Mouse (Mus musculus) stomach, embryonic 16.5 days (tissue): ENCODE measurements at regions not wholly inside any gene's neighbourhood (a gene's known extent, or its start where the extent isn't known, plus 50 kb on each side); places are given as distances from the start of the nearest gene placed in this dataset.

ENCODE experiments used
- ATAC-seq: fragments of 200-750 bp; cut with Nextera tagmentation; 2 replicates; pipeline ENCODE4 v1.8.0; 2017; ENCODE audit warnings: moderate number of reproducible peaks, moderate TSS enrichment; ENCODE audit not compliant: insufficient read depth, low FRiP score
- H3K27ac ChIP-seq: fragments of 300-500 bp; sonication (generic); 2 replicates; pipeline ENCODE4 v1.5.1; 2014; ENCODE audit warnings: low read length
- H3K27me3 ChIP-seq: fragments of 300-500 bp; sonication (generic); 2 replicates; pipeline ENCODE4 v1.6.1; 2014; ENCODE audit warnings: low read length, control low read depth, mixed read lengths; ENCODE audit not compliant: control insufficient read depth, insufficient read depth
- H3K36me3 ChIP-seq: fragments of 300-500 bp; sonication (generic); 2 replicates; pipeline ENCODE4 v1.6.1; 2014; ENCODE audit warnings: low read length; ENCODE audit not compliant: control insufficient read depth, insufficient read depth
- H3K4me1 ChIP-seq: fragments of 300-500 bp; sonication (generic); 2 replicates; pipeline ENCODE4 v1.6.1; 2014; ENCODE audit warnings: low read length, control low read depth, mixed read lengths; ENCODE audit not compliant: control insufficient read depth, insufficient read depth
- H3K4me2 ChIP-seq: fragments of 300-500 bp; sonication (generic); 2 replicates; pipeline ENCODE4 v1.6.1; 2014; ENCODE audit warnings: low read depth, low read length, mixed read lengths
- H3K4me3 ChIP-seq: fragments of 300-500 bp; sonication (generic); replicated peaks from 2 replicates; pipeline ENCODE4 v1.5.1; 2014; ENCODE audit warnings: mild to moderate bottlenecking, low read length
- H3K9ac ChIP-seq: fragments of 300-500 bp; sonication (generic); 2 replicates; pipeline ENCODE4 v1.6.1; 2014; ENCODE audit warnings: low read length
- H3K9me3 ChIP-seq: fragments of 300-500 bp; sonication (generic); replicated peaks from 2 replicates; pipeline ENCODE4 v1.6.1; 2016; ENCODE audit warnings: low read length, control low read depth; ENCODE audit not compliant: control insufficient read depth
- WGBS: fragments of 180-500 bp; shearing (Covaris S2); extraction: QIAGEN DNeasy Blood & Tissue Kit; methylation state at CpG from one replicate; pipeline ENCODE4 v1.1.7; 2014; 5-methylcytosine and 5-hydroxymethylcytosine counted together

GRCm38 (mm10) chr6:140261813-140262212, 162.0 kb upstream of the Plekha5 start:
- no peaks in the 10 kb centered on the region for H3K4me1 ChIP-seq
- H3K4me3 ChIP-seq = no peak overlapping the region
- no peaks in the 10 kb centered on the region for H3K27me3 ChIP-seq
- 95% methylated on average over 1 of the region's 1 CpGs for WGBS
- no peak overlapping the region for H3K9ac ChIP-seq
- H3K36me3 ChIP-seq = no peaks in the 10 kb centered on the region
- H3K27ac ChIP-seq = no peak overlapping the region
- no peak overlapping the region for H3K4me2 ChIP-seq
- ATAC-seq = no peak
- H3K9me3 ChIP-seq = no peaks in the 10 kb centered on the region

- H3K9ac ChIP-seq = no peak overlapping the region
- no peak overlapping the region for H3K4me2 ChIP-seq
- no peaks in the 10 kb centered on the region for H3K9me3 ChIP-seq
- H3K36me3 ChIP-seq = no peaks in the 10 kb centered on the region
- no peak for ATAC-seq
- H3K27ac ChIP-seq = no peak overlapping the region
- no peaks in the 10 kb centered on the region for H3K4me1 ChIP-seq
- no peaks in the 10 kb centered on the region for H3K27me3 ChIP-seq
- no peak overlapping the region for H3K4me3 ChIP-seq
- 82% methylated on average over 3 of the region's 3 CpGs for WGBS
Measured at GRCm38 (mm10) chr6:140258761-140259160, 165.1 kb upstream of the Plekha5 start.

GRCm38 (mm10) chr6:140258101-140258500, 165.8 kb upstream of the Plekha5 start:
- WGBS = 91% methylated on average over 5 of the region's 5 CpGs
- ATAC-seq = no peak
- H3K4me3 ChIP-seq = no peak overlapping the region

GRCm38 (mm10) chr6:140251527-140251926, 172.3 kb upstream of the Plekha5 start:
- ATAC-seq = no peak
- Histone ChIP-seq H3K9me3 (no peaks in the 10 kb centered on the region), H3K27me3 (no peaks in the 10 kb centered on the region), H3K36me3 (no peaks in the 10 kb centered on the region), H3K4me1 (no peaks in the 10 kb centered on the region), H3K9ac (no peak overlapping the region), H3K4me2 (no peak overlapping the region), H3K27ac (no peak overlapping the region), H3K4me3 (no peak overlapping the region)
- 88% methylated on average over 4 of the region's 4 CpGs for WGBS

More at GRCm38 (mm10) chr6:140258101-140258500, 165.8 kb upstream of the Plekha5 start:
- Histone ChIP-seq H3K27me3 (no peaks in the 10 kb centered on the region), H3K36me3 (no peaks in the 10 kb centered on the region), H3K4me1 (no peaks in the 10 kb centered on the region), H3K4me2 (no peak overlapping the region), H3K9ac (no peak overlapping the region), H3K9me3 (no peaks in the 10 kb centered on the region), H3K27ac (no peak overlapping the region)

- Histone ChIP-seq H3K27ac (no peak overlapping the region), H3K4me2 (no peak overlapping the region), H3K27me3 (no peaks in the 10 kb centered on the region), H3K4me3 (no peak overlapping the region), H3K4me1 (no peaks in the 10 kb centered on the region), H3K9me3 (no peaks in the 10 kb centered on the region), H3K36me3 (no peaks in the 10 kb centered on the region), H3K9ac (no peak overlapping the region)
- 44% methylated on average over 8 of the region's 8 CpGs for WGBS
- 0 out of 2 replicates have a peak, but pooled peaks have one; percentile 37 for ATAC-seq
Measured at GRCm38 (mm10) chr6:140243411-140244151, 180.3 kb upstream of the Plekha5 start.

GRCm38 (mm10) chr6:140239356-140239755, 184.5 kb upstream of the Plekha5 start:
- WGBS = 59% methylated on average over 8 of the region's 8 CpGs
- H3K27ac ChIP-seq = no peak overlapping the region
- H3K36me3 ChIP-seq = no peaks in the 10 kb centered on the region
- no peaks in the 10 kb centered on the region for H3K27me3 ChIP-seq
- H3K9me3 ChIP-seq = no peaks in the 10 kb centered on the region
- H3K4me3 ChIP-seq = no peak overlapping the region
- no peaks in the 10 kb centered on the region for H3K4me1 ChIP-seq
- no peak for ATAC-seq
- no peak overlapping the region for H3K4me2 ChIP-seq
- no peak overlapping the region for H3K9ac ChIP-seq

GRCm38 (mm10) chr6:140231537-140231936, 190.3 kb upstream of the Plcz1 start:
- no peaks in the 10 kb centered on the region for H3K4me1 ChIP-seq
- H3K36me3 ChIP-seq = no peaks in the 10 kb centered on the region
- no peak for ATAC-seq

GRCm38 (mm10) chr6:140229295-140229694, 188.0 kb upstream of the Plcz1 start:
- Histone ChIP-seq H3K9me3 (no peaks in the 10 kb centered on the region), H3K9ac (no peak overlapping the region), H3K36me3 (no peaks in the 10 kb centered on the region), H3K4me2 (no peak overlapping the region), H3K27me3 (no peaks in the 10 kb centered on the region), H3K27ac (no peak overlapping the region), H3K4me3 (no peak overlapping the region), H3K4me1 (no peaks in the 10 kb centered on the region)
- no peak for ATAC-seq
- 47% methylated on average over 9 of the region's 9 CpGs for WGBS

More at GRCm38 (mm10) chr6:140231537-140231936, 190.3 kb upstream of the Plcz1 start:
- H3K27me3 ChIP-seq = no peaks in the 10 kb centered on the region
- no peak overlapping the region for H3K4me2 ChIP-seq
- H3K9me3 ChIP-seq = no peaks in the 10 kb centered on the region
- no peak overlapping the region for H3K27ac ChIP-seq
- H3K4me3 ChIP-seq = no peak overlapping the region
- 85% methylated on average over 4 of the region's 4 CpGs for WGBS
- no peak overlapping the region for H3K9ac ChIP-seq

GRCm38 (mm10) chr6:140228741-140229140, 187.5 kb upstream of the Plcz1 start:
- Histone ChIP-seq H3K27me3 (no peaks in the 10 kb centered on the region), H3K9me3 (no peaks in the 10 kb centered on the region), H3K9ac (no peak overlapping the region), H3K4me2 (no peak overlapping the region), H3K4me3 (no peak overlapping the region), H3K27ac (no peak overlapping the region), H3K4me1 (no peaks in the 10 kb centered on the region), H3K36me3 (no peaks in the 10 kb centered on the region)
- no peak for ATAC-seq
- WGBS = 73% methylated on average over 7 of the region's 7 CpGs
